Mouse (Mus musculus) heart, postnatal 0 days (tissue): ENCODE results near the gene Chmp5.

ENCODE experiments used
- CTCF ChIP-seq: IDR thresholded peaks from 2 replicates; pipeline ENCODE4 v1.5.1; 2016; ENCODE audit warnings: antibody characterized with exemption, control low read depth, low read depth
- EP300 ChIP-seq: IDR thresholded peaks from 2 replicates; pipeline ENCODE4 v1.6.1; 2016; ENCODE audit warnings: antibody characterized with exemption, low read depth

GRCm38 (mm10) chr4:40947565-40948159, 545 bp upstream of the Chmp5 start:
- TF ChIP-seq CTCF: no peak
- no peak for TF ChIP-seq EP300
